Mouse (Mus musculus) stomach, embryonic 15.5 days (tissue): ENCODE measurements around the gene Arpc3. TPM values are rescaled to one million over a fixed set of nuclear protein-coding genes. Genes with fewer than 3 reads are reported as not detected.
A peak's percentile ranks its signal among the peaks of the same experiment; 100 is the strongest.
"Not testable (repeated sequence)": the region's sequence is repeated elsewhere in the genome, so short reads cannot be mapped to it uniquely, and the experiment has no call there.

Experiments used
- ATAC-seq: fragments of 200-750 bp; cut with Nextera tagmentation; 2 replicates; pipeline ENCODE4 v1.8.0; 2017; ENCODE audit warnings: low read depth, moderate number of reproducible peaks, moderate TSS enrichment; ENCODE audit not compliant: insufficient read depth, low FRiP score
- H3K27ac ChIP-seq: fragments of 300-500 bp; sonication (generic); 2 replicates; pipeline ENCODE4 v1.5.1; 2015; ENCODE audit warnings: mild to moderate bottlenecking, inconsistent platforms
- H3K27me3 ChIP-seq: fragments of 300-500 bp; sonication (generic); replicated peaks from 2 replicates; pipeline ENCODE4 v1.6.1; 2015; ENCODE audit warnings: inconsistent platforms
- H3K36me3 ChIP-seq: fragments of 300-500 bp; sonication (generic); 2 replicates; pipeline ENCODE4 v1.6.1; 2015; ENCODE audit warnings: inconsistent platforms
- H3K4me1 ChIP-seq: fragments of 300-500 bp; sonication (generic); 2 replicates; pipeline ENCODE4 v1.6.1; 2015; ENCODE audit warnings: inconsistent platforms
- H3K4me2 ChIP-seq: fragments of 300-500 bp; sonication (generic); 2 replicates; pipeline ENCODE4 v1.6.1; 2015; ENCODE audit warnings: mild to moderate bottlenecking, inconsistent platforms
- H3K4me3 ChIP-seq: fragments of 300-500 bp; sonication (generic); replicated peaks from 2 replicates; pipeline ENCODE4 v1.5.1; 2015; ENCODE audit warnings: inconsistent platforms
- H3K9ac ChIP-seq: fragments of 300-500 bp; sonication (generic); 2 replicates; pipeline ENCODE4 v1.6.1; 2015; ENCODE audit warnings: inconsistent platforms
- H3K9me3 ChIP-seq: fragments of 300-500 bp; sonication (generic); 2 replicates; pipeline ENCODE4 v1.6.1; 2016; ENCODE audit warnings: inconsistent platforms
- WGBS: fragments of 180-500 bp; shearing (Covaris S2); methylation state at CpG from one replicate; pipeline ENCODE4 v1.1.7; 2015; 5-methylcytosine and 5-hydroxymethylcytosine counted together
- polyA plus RNA-seq: library from polyadenylated mRNA; unstranded; fragments of >200 nt; fragmentation: Nextera tagmentation; extraction: Ambion mirVana; gene quantifications from 2 replicates; pipeline ENCODE4 v1.2.1, GENCODE M21; 2015

The Arpc3 gene
- polyA plus RNA-seq, 1 experiment from 2014 or later: 148 TPM

GRCm38 (mm10) chr5:122401303-122401640, 9.6 kb downstream of the Arpc3 start:
- Histone ChIP-seq H3K36me3 (peaks cover 31% of the 10 kb centered on the region), H3K27me3 (no peaks in the 10 kb centered on the region), H3K9me3 (no peaks in the 10 kb centered on the region), H3K4me2 (no peak overlapping the region), H3K9ac (no peak overlapping the region), H3K4me1 (peaks cover 3% of the 10 kb centered on the region), H3K4me3 (no peak overlapping the region), H3K27ac (no peak overlapping the region)
- 24% methylated on average over 8 of the region's 8 CpGs for WGBS
- no peak for ATAC-seq

GRCm38 (mm10) chr5:122402160-122402559, 10.5 kb downstream of the Arpc3 start:
- Histone ChIP-seq H3K4me3 (no peak overlapping the region), H3K9me3 (no peaks in the 10 kb centered on the region), H3K27ac (no peak overlapping the region), H3K9ac (no peak overlapping the region), H3K4me2 (no peak overlapping the region), H3K27me3 (no peaks in the 10 kb centered on the region), H3K4me1 (peaks cover 3% of the 10 kb centered on the region), H3K36me3 (peaks cover 38% of the 10 kb centered on the region)
- no peak for ATAC-seq
- 79% methylated on average over 13 of the region's 13 CpGs for WGBS

GRCm38 (mm10) chr5:122402772-122403171, 11.1 kb downstream of the Arpc3 start:
- Histone ChIP-seq H3K27ac (no peak overlapping the region), H3K9me3 (no peaks in the 10 kb centered on the region), H3K4me2 (no peak overlapping the region), H3K9ac (no peak overlapping the region), H3K4me1 (peaks cover 3% of the 10 kb centered on the region), H3K36me3 (peaks cover 38% of the 10 kb centered on the region), H3K27me3 (no peaks in the 10 kb centered on the region), H3K4me3 (no peak overlapping the region)
- ATAC-seq: no peak
- WGBS: 81% methylated on average over 5 of the region's 5 CpGs

- 88% methylated on average over 12 of the region's 12 CpGs for WGBS
- peaks cover 38% of the 10 kb centered on the region for H3K36me3 ChIP-seq
Observed at GRCm38 (mm10) chr5:122403362-122403761, 11.7 kb downstream of the Arpc3 start.

GRCm38 (mm10) chr5:122405537-122405936, 13.9 kb downstream of the Arpc3 start:
- no peak overlapping the region for H3K27ac ChIP-seq
- WGBS: 82% methylated on average over 10 of the region's 10 CpGs

More at GRCm38 (mm10) chr5:122403362-122403761, 11.7 kb downstream of the Arpc3 start:
- Histone ChIP-seq H3K4me3 (no peak overlapping the region), H3K4me2 (no peak overlapping the region), H3K27ac (no peak overlapping the region), H3K4me1 (peaks cover 3% of the 10 kb centered on the region), H3K27me3 (no peaks in the 10 kb centered on the region), H3K9ac (no peak overlapping the region), H3K9me3 (no peaks in the 10 kb centered on the region)
- ATAC-seq: no peak

GRCm38 (mm10) chr5:122409692-122410645, 18.3 kb downstream of the Arpc3 start:
- Histone ChIP-seq H3K4me3 (no peak overlapping the region), H3K4me2 (no peak overlapping the region), H3K4me1 (peaks cover 7% of the 10 kb centered on the region), H3K36me3 (peaks cover 28% of the 10 kb centered on the region), H3K27me3 (no peaks in the 10 kb centered on the region), H3K9me3 (no peaks in the 10 kb centered on the region), H3K9ac (no peak overlapping the region), H3K27ac (no peak overlapping the region)
- ATAC-seq: no peak
- WGBS: 88% methylated on average over 19 of the region's 19 CpGs

More at GRCm38 (mm10) chr5:122405537-122405936, 13.9 kb downstream of the Arpc3 start:
- no peak overlapping the region for H3K9ac ChIP-seq
- no peaks in the 10 kb centered on the region for H3K27me3 ChIP-seq
- ATAC-seq: no peak
- H3K9me3 ChIP-seq: no peaks in the 10 kb centered on the region
- no peak overlapping the region for H3K4me2 ChIP-seq
- H3K4me1 ChIP-seq: peaks cover under 1% of the 10 kb centered on the region
- peaks cover 46% of the 10 kb centered on the region for H3K36me3 ChIP-seq
- H3K4me3 ChIP-seq: no peak overlapping the region

GRCm38 (mm10) chr5:122411892-122412291, 20.2 kb downstream of the Arpc3 start:
- Histone ChIP-seq H3K4me3 (no peak overlapping the region), H3K27me3 (no peaks in the 10 kb centered on the region), H3K4me1 (peaks cover 7% of the 10 kb centered on the region), H3K4me2 (no peak overlapping the region), H3K9ac (no peak overlapping the region), H3K27ac (no peak overlapping the region), H3K36me3 (peaks cover 9% of the 10 kb centered on the region), H3K9me3 (no peaks in the 10 kb centered on the region)
- no peak for ATAC-seq
- 48% methylated on average over 5 of the region's 5 CpGs for WGBS

- Histone ChIP-seq H3K9me3 (no peaks in the 10 kb centered on the region), H3K27me3 (no peaks in the 10 kb centered on the region), H3K27ac (0 out of 2 replicates have a peak overlapping the region, but pooled peaks have one; percentile 21), H3K4me3 (no peak overlapping the region), H3K4me2 (no peak overlapping the region), H3K9ac (no peak overlapping the region), H3K4me1 (peaks cover 7% of the 10 kb centered on the region), H3K36me3 (peaks cover 8% of the 10 kb centered on the region; the same call in 1 of the 2 replicates)
- 44% methylated on average over 6 of the region's 6 CpGs for WGBS
- ATAC-seq: no peak
Observed at GRCm38 (mm10) chr5:122412826-122413225, 21.1 kb downstream of the Arpc3 start.

- peaks cover 8% of the 10 kb centered on the region; the same call in 1 of the 2 replicates for H3K36me3 ChIP-seq
- 81% methylated on average over 5 of the region's 5 CpGs for whole genome bisulfite sequencing
- H3K4me2 ChIP-seq: no peak overlapping the region
- peaks cover 7% of the 10 kb centered on the region for H3K4me1 ChIP-seq
- no peaks in the 10 kb centered on the region for H3K9me3 ChIP-seq
- H3K4me3 ChIP-seq: no peak overlapping the region
- H3K9ac ChIP-seq: no peak overlapping the region
- ATAC-seq: no peak
- H3K27ac ChIP-seq: no peak overlapping the region
- H3K27me3 ChIP-seq: no peaks in the 10 kb centered on the region
Observed at GRCm38 (mm10) chr5:122414351-122414750, 22.7 kb downstream of the Arpc3 start.

GRCm38 (mm10) chr5:122415465-122415864, 23.8 kb downstream of the Arpc3 start:
- 0 out of 2 replicates have a peak, but pooled peaks have one; percentile 14 for ATAC-seq
- Histone ChIP-seq H3K4me1 (peaks cover 7% of the 10 kb centered on the region), H3K27ac (no peak overlapping the region), H3K36me3 (no peaks in the 10 kb centered on the region), H3K4me2 (no peak overlapping the region), H3K27me3 (no peaks in the 10 kb centered on the region), H3K4me3 (no peak overlapping the region), H3K9me3 (no peaks in the 10 kb centered on the region), H3K9ac (no peak overlapping the region)
- 85% methylated on average over 12 of the region's 12 CpGs for WGBS

GRCm38 (mm10) chr5:122420676-122421075, 29.0 kb downstream of the Arpc3 start:
- not testable (repeated sequence) for H3K4me3 ChIP-seq, H3K9me3 ChIP-seq, H3K36me3 ChIP-seq, H3K9ac ChIP-seq, H3K27me3 ChIP-seq, H3K27ac ChIP-seq, ATAC-seq, H3K4me2 ChIP-seq
- 56% methylated on average over 4 of the region's 4 CpGs for WGBS
- peaks cover 13% of the 10 kb centered on the region for H3K4me1 ChIP-seq

GRCm38 (mm10) chr5:122421271-122422068, 29.8 kb downstream of the Arpc3 start, which contains the start of gene Anapc7:
Gene Anapc7, plus strand, starts transcription at chr5:122421693.
- H3K4me1 ChIP-seq: peaks cover 13% of the 10 kb centered on the region
- H3K27me3 ChIP-seq: no peaks in the 10 kb centered on the region
- ATAC-seq: peak; percentile 21
- peak within 1 kb of the TSS; percentile 92 for H3K27ac ChIP-seq
- H3K4me3 ChIP-seq: peak within 1 kb of the TSS; percentile 99
- H3K36me3 ChIP-seq: no peaks in the 10 kb centered on the region
- H3K9me3 ChIP-seq: no peaks in the 10 kb centered on the region
- H3K9ac ChIP-seq: peak within 1 kb of the TSS; percentile 87
- peak within 1 kb of the TSS; percentile 96 for H3K4me2 ChIP-seq
- 16% methylated on average over 17 of the region's 17 CpGs for WGBS
